In genomic region chr7:121836827-121837226, GRCm38 (mm10) we compare ENCODE assay signal across 27 mouse cellular contexts. TPM values are rescaled to one million over a fixed set of nuclear protein-coding genes. Genes with fewer than 3 reads are reported as not detected.
DNase-seq lines count a peak whose midpoint lies in the region; ATAC-seq lines count a peak whose summit lies in the region.
"Had no signal": no experiment of that assay in that cellular context is flagged by ENCODE, and none has a peak within 500 bp of the region (broad histone marks: within the 10 kb centered on the region; RNA-seq: fewer than 3 reads in every experiment).

No protein-coding gene starts in this region.

- no peak for DNase-seq in frontal cortex, postnatal 25 days (ENCODE audit: low spot score in 2 of 2)
- DNase-seq in left cerebral cortex, postnatal 36 days (ENCODE audit: low spot score in 2 of 2): peak; percentile 7 to 16
- no peak for DNase-seq in left cerebral cortex, postnatal 10 days (ENCODE audit: extremely low spot score in 1 of 2, low spot score in 2 of 2)
- DNase-seq in lung, postnatal 36 days: peak; percentile 88
- DNase-seq in spleen, adult 18-20 months: no peak
- DNase-seq: adrenal gland, postnatal 10 days; cerebellum, adult 8-10 months; gastrocnemius, postnatal 25 days; heart, adult 18-20 months; heart, postnatal 10 days; kidney, adult 11 months; retina, postnatal 1 day had no signal

- H3K9me3 ChIP-seq in lung, embryonic 15.5 days: no peaks in the 10 kb centered on the region
- 0 out of 2 replicates have a peak, but pooled peaks cover 3% of the 10 kb centered on the region for H3K9me3 ChIP-seq in hindbrain, embryonic 16.5 days (ENCODE audit: control insufficient read depth, low read length)
- H3K9me3 ChIP-seq: embryonic facial prominence, embryonic 15.5 days; neural tube, embryonic 13.5 days had no signal

- H3K9ac ChIP-seq in lung, embryonic 15.5 days: no peak overlapping the region
- H3K9ac ChIP-seq in hindbrain, embryonic 16.5 days (ENCODE audit: low read depth, low read length): no peak overlapping the region
- H3K9ac ChIP-seq: embryonic facial prominence, embryonic 15.5 days; heart, embryonic 12.5 days; limb, embryonic 13.5 days; liver, embryonic 12.5 days; neural tube, embryonic 13.5 days had no signal

- no peak overlapping the region for H3K4me3 ChIP-seq in lung, embryonic 15.5 days
- H3K4me3 ChIP-seq in hindbrain, embryonic 16.5 days (ENCODE audit: low read length): no peak overlapping the region
- H3K4me3 ChIP-seq: embryonic facial prominence, embryonic 15.5 days; heart, embryonic 12.5 days; limb, embryonic 13.5 days; liver, embryonic 12.5 days; myocyte; neural tube, embryonic 13.5 days had no signal

- peak; percentile 74; the same call in 1 of the 2 replicates for ATAC-seq in frontal cortex, adult (ENCODE audit: low TSS enrichment)
- ATAC-seq in lung, embryonic 15.5 days (ENCODE audit: borderline replicate concordance, extremely low read depth, low FRiP score, low TSS enrichment): peak; percentile 58; the same call in 1 of the 2 replicates
- ATAC-seq in hindbrain, embryonic 16.5 days: no peak
- ATAC-seq: forebrain, embryonic 14.5 days; liver, embryonic 12.5 days; midbrain, embryonic 16.5 days had no signal

- WGBS in lung, embryonic 15.5 days: 54% methylated on average over 7 of the region's 7 CpGs
- WGBS in hindbrain, embryonic 16.5 days: 92% methylated on average over 7 of the region's 7 CpGs

- no peaks in the 10 kb centered on the region for H3K36me3 ChIP-seq in lung, embryonic 15.5 days
- H3K36me3 ChIP-seq in hindbrain, embryonic 16.5 days (ENCODE audit: control insufficient read depth, insufficient read depth, low read length): no peaks in the 10 kb centered on the region
- H3K36me3 ChIP-seq: embryonic facial prominence, embryonic 15.5 days; heart, embryonic 12.5 days; limb, embryonic 13.5 days; liver, embryonic 12.5 days; neural tube, embryonic 13.5 days had no signal

- no peak overlapping the region for H3K4me2 ChIP-seq in lung, embryonic 15.5 days
- H3K4me2 ChIP-seq in hindbrain, embryonic 16.5 days (ENCODE audit: low read length): no peak overlapping the region
- H3K4me2 ChIP-seq: embryonic facial prominence, embryonic 15.5 days; heart, embryonic 12.5 days; limb, embryonic 13.5 days; liver, embryonic 12.5 days; neural tube, embryonic 13.5 days had no signal

- intact Hi-C loops in left cerebral cortex, postnatal 36 days (cut with DNase I): no loop called here
- intact Hi-C loops in left cerebral cortex, postnatal 10 days (cut with DNase I): no loop called here

- no peaks in the 10 kb centered on the region for H3K4me1 ChIP-seq in lung, embryonic 15.5 days
- no peaks in the 10 kb centered on the region for H3K4me1 ChIP-seq in hindbrain, embryonic 16.5 days (ENCODE audit: control insufficient read depth, insufficient read depth, low read depth, low read length)
- H3K4me1 ChIP-seq: limb, embryonic 13.5 days; liver, embryonic 12.5 days; neural tube, embryonic 13.5 days had no signal

- peak overlapping the region; percentile 72 for H3K27ac ChIP-seq in lung, embryonic 15.5 days
- H3K27ac ChIP-seq in hindbrain, embryonic 16.5 days (ENCODE audit: low read depth, low read length): no peak overlapping the region
- H3K27ac ChIP-seq: embryonic facial prominence, embryonic 15.5 days; kidney, postnatal 0 days; limb, embryonic 13.5 days; liver, embryonic 12.5 days; macrophage; neural tube, embryonic 13.5 days had no signal

- no peaks in the 10 kb centered on the region for H3K27me3 ChIP-seq in lung, embryonic 15.5 days
- H3K27me3 ChIP-seq in hindbrain, embryonic 16.5 days (replicated peaks; ENCODE audit: control insufficient read depth, insufficient read depth, low read length): no peaks in the 10 kb centered on the region
- H3K27me3 ChIP-seq: embryonic facial prominence, embryonic 15.5 days; heart, embryonic 12.5 days; limb, embryonic 13.5 days; liver, embryonic 12.5 days; neural tube, embryonic 13.5 days had no signal

RNA-seq across cellular contexts. Expression of gene Scnn1b, which starts 28.0 kb away (rescaled TPM):
- total RNA-seq in left cerebral cortex, postnatal 36 days (2021): not detected
- total RNA-seq in left cerebral cortex, postnatal 10 days (2021): not detected
- polyA plus RNA-seq in lung, embryonic 15.5 days (2015; fragmentation: Nextera tagmentation; extraction: Ambion mirVana): 6.8 and 8.0 TPM in 2 replicates
- 0.20 and 0.29 TPM in 2 replicates for polyA plus RNA-seq in hindbrain, embryonic 16.5 days (2015; fragmentation: Nextera tagmentation; extraction: Ambion mirVana)
- total RNA-seq: heart, adult 18-20 months; heart, postnatal 10 days; left cerebral cortex, postnatal 14 days had no signal
- polyA plus RNA-seq: heart, embryonic 12.5 days; large intestine, adult 2 months; macrophage; myocyte; neural tube, embryonic 13.5 days had no signal

Comparison
In these comparisons a context has a peak if more than half of its experiments do, and no peak if none do; other contexts are left out.
1. DNase-seq: peak in left cerebral cortex, postnatal 36 days (2 of 2) and lung, postnatal 36 days (single experiment); none in frontal cortex, postnatal 25 days (0 of 2), left cerebral cortex, postnatal 10 days (0 of 2) and spleen, adult 18-20 months (0 of 2).